Mouse (Mus musculus) kidney, postnatal 0 days (tissue): ENCODE results near the gene Arid5b. TPM values are rescaled to one million over a fixed set of nuclear protein-coding genes. Genes with fewer than 3 reads are reported as not detected.

ENCODE experiments used
- ATAC-seq: fragments of 200-750 bp; cut with Nextera tagmentation; replicated peaks from 2 replicates; pipeline ENCODE4 v1.8.0; 2017; ENCODE audit warnings: low read depth, moderate number of reproducible peaks, moderate TSS enrichment, moderate library complexity; ENCODE audit not compliant: low FRiP score
- DNase-seq: peaks from one replicate; pipeline ENCODE4 v3.0.0-alpha.2; 2016; ENCODE audit warnings: low spot score
- H3K27ac ChIP-seq: fragments of 300-500 bp; sonication (generic); 2 replicates; pipeline ENCODE4 v1.5.1; 2014; ENCODE audit warnings: mild to moderate bottlenecking
- H3K27me3 ChIP-seq: fragments of 300-500 bp; sonication (generic); 2 replicates; pipeline ENCODE4 v1.6.1; 2014; ENCODE audit warnings: low read length, mixed read lengths; ENCODE audit not compliant: insufficient read depth
- H3K36me3 ChIP-seq: fragments of 300-500 bp; sonication (generic); 2 replicates; pipeline ENCODE4 v1.6.1; 2014; ENCODE audit warnings: low read length, mixed read lengths; ENCODE audit not compliant: insufficient read depth
- H3K4me1 ChIP-seq: fragments of 300-500 bp; sonication (generic); replicated peaks from 2 replicates; pipeline ENCODE4 v1.6.1; 2014; ENCODE audit warnings: antibody characterized with exemption, low read length, mixed read lengths; ENCODE audit not compliant: insufficient read depth
- H3K4me2 ChIP-seq: fragments of 300-500 bp; sonication (generic); 2 replicates; pipeline ENCODE4 v1.6.1; 2014; ENCODE audit warnings: mild to moderate bottlenecking, low read length, moderate library complexity, mixed read lengths
- H3K4me3 ChIP-seq: fragments of 300-500 bp; sonication (generic); replicated peaks from 2 replicates; pipeline ENCODE4 v1.5.1; 2014; ENCODE audit warnings: low read depth, low read length
- H3K9ac ChIP-seq: fragments of 300-500 bp; sonication (generic); 2 replicates; pipeline ENCODE4 v1.6.1; 2014; ENCODE audit warnings: low read depth, low read length
- H3K9me3 ChIP-seq: fragments of 300-500 bp; sonication (generic); replicated peaks from 2 replicates; pipeline ENCODE4 v1.6.1; 2016; ENCODE audit warnings: low read length, inconsistent platforms, mixed read lengths
- CTCF ChIP-seq: IDR thresholded peaks from 2 replicates; pipeline ENCODE4 v1.5.1; 2016; ENCODE audit warnings: antibody characterized with exemption, low read depth, mild to moderate bottlenecking, moderate library complexity
- WGBS: fragments of 180-500 bp; shearing (Covaris S2); extraction: QIAGEN DNeasy Blood & Tissue Kit; methylation state at CpG from one replicate; pipeline ENCODE4 v1.1.7; 2014; 5-methylcytosine and 5-hydroxymethylcytosine counted together
- polyA plus RNA-seq: library from polyadenylated mRNA; unstranded; fragments of >200 nt; fragmentation: Nextera tagmentation; extraction: Ambion mirVana; gene quantifications from 2 replicates; pipeline ENCODE4 v1.2.1, GENCODE M21; 2015

The Arid5b gene
- polyA plus RNA-seq, 1 experiment from 2014 or later = 30.3 TPM

GRCm38 (mm10) chr10:68183096-68183495 is 95.4 kb downstream of the Arid5b start:
- WGBS = 93% methylated on average over 7 of the region's 7 CpGs
- DNase-seq (no peak), ATAC-seq (no peak)
- Histone ChIP-seq H3K27me3 (no peaks in the 10 kb centered on the region), H3K4me3 (no peak overlapping the region), H3K27ac (no peak overlapping the region), H3K9ac (no peak overlapping the region), H3K36me3 (0 out of 2 replicates have a peak, but pooled peaks cover 2% of the 10 kb centered on the region), H3K9me3 (no peaks in the 10 kb centered on the region), H3K4me1 (peaks cover 5% of the 10 kb centered on the region; the same call in 1 of the 2 replicates), H3K4me2 (no peak overlapping the region)
- TF ChIP-seq CTCF = no peak

- Histone ChIP-seq H3K4me2 (no peak overlapping the region), H3K9ac (no peak overlapping the region), H3K36me3 (0 out of 2 replicates have a peak, but pooled peaks cover 2% of the 10 kb centered on the region), H3K9me3 (no peaks in the 10 kb centered on the region), H3K4me3 (no peak overlapping the region), H3K27me3 (no peaks in the 10 kb centered on the region), H3K27ac (no peak overlapping the region), H3K4me1 (peaks cover 5% of the 10 kb centered on the region; the same call in 1 of the 2 replicates)
- DNase-seq (no peak), ATAC-seq (no peak)
- WGBS = 92% methylated on average over 6 of the region's 6 CpGs
- no peak for TF ChIP-seq CTCF
These were observed 96.3 kb downstream of the Arid5b start for GRCm38 (mm10) chr10:68182266-68182665.

GRCm38 (mm10) chr10:68181156-68181555 is 97.4 kb downstream of the Arid5b start:
- no peak overlapping the region for H3K9ac ChIP-seq
- no peak overlapping the region for H3K4me3 ChIP-seq
- H3K4me2 ChIP-seq = no peak overlapping the region
- no peak for TF ChIP-seq CTCF
- H3K36me3 ChIP-seq = no peaks in the 10 kb centered on the region
- H3K27me3 ChIP-seq = no peaks in the 10 kb centered on the region
- DNase-seq (no peak), ATAC-seq (no peak)
- H3K4me1 ChIP-seq = peaks cover 5% of the 10 kb centered on the region; the same call in 1 of the 2 replicates
- no peaks in the 10 kb centered on the region for H3K9me3 ChIP-seq
- WGBS = 99% methylated on average over 10 of the region's 10 CpGs
- no peak overlapping the region for H3K27ac ChIP-seq

GRCm38 (mm10) chr10:68180721-68181120 is 97.8 kb downstream of the Arid5b start:
- DNase-seq (no peak), ATAC-seq (no peak)
- H3K27ac ChIP-seq = no peak overlapping the region
- 90% methylated on average over 7 of the region's 7 CpGs for WGBS
- H3K4me1 ChIP-seq = peaks cover 5% of the 10 kb centered on the region; the same call in 1 of the 2 replicates
- no peak overlapping the region for H3K9ac ChIP-seq
- no peak overlapping the region for H3K4me2 ChIP-seq
- TF ChIP-seq CTCF = no peak
- H3K4me3 ChIP-seq = no peak overlapping the region
- H3K27me3 ChIP-seq = no peaks in the 10 kb centered on the region
- no peaks in the 10 kb centered on the region for H3K36me3 ChIP-seq
- no peaks in the 10 kb centered on the region for H3K9me3 ChIP-seq

GRCm38 (mm10) chr10:68180151-68180550 is 98.4 kb downstream of the Arid5b start:
- WGBS = 76% methylated on average over 4 of the region's 4 CpGs
- H3K9me3 ChIP-seq = no peaks in the 10 kb centered on the region
- H3K36me3 ChIP-seq = no peaks in the 10 kb centered on the region
- peak overlapping the region; percentile 62; the same call in 1 of the 2 replicates for H3K27ac ChIP-seq
- no peak overlapping the region for H3K4me2 ChIP-seq
- ATAC-seq (no peak), DNase-seq (no peak)
- H3K4me3 ChIP-seq = no peak overlapping the region
- H3K4me1 ChIP-seq = peaks cover 5% of the 10 kb centered on the region; the same call in 1 of the 2 replicates
- no peak for TF ChIP-seq CTCF
- H3K27me3 ChIP-seq = no peaks in the 10 kb centered on the region
- no peak overlapping the region for H3K9ac ChIP-seq

- whole genome bisulfite sequencing = 42% methylated on average over 5 of the region's 5 CpGs
- Histone ChIP-seq H3K4me2 (no peak overlapping the region), H3K36me3 (no peaks in the 10 kb centered on the region), H3K27me3 (no peaks in the 10 kb centered on the region), H3K4me1 (peaks cover 5% of the 10 kb centered on the region; the same call in 1 of the 2 replicates), H3K9me3 (no peaks in the 10 kb centered on the region), H3K9ac (no peak overlapping the region), H3K4me3 (no peak overlapping the region), H3K27ac (peak overlapping the region; percentile 62; the same call in 1 of the 2 replicates)
- DNase-seq (no peak), ATAC-seq (no peak)
- TF ChIP-seq CTCF = no peak
These were observed 98.8 kb downstream of the Arid5b start for GRCm38 (mm10) chr10:68179741-68180140.

- Histone ChIP-seq H3K4me3 (no peak overlapping the region), H3K4me2 (no peak overlapping the region), H3K9ac (no peak overlapping the region), H3K27me3 (no peaks in the 10 kb centered on the region), H3K27ac (no peak overlapping the region), H3K36me3 (no peaks in the 10 kb centered on the region), H3K9me3 (no peaks in the 10 kb centered on the region), H3K4me1 (peaks cover 5% of the 10 kb centered on the region; the same call in 1 of the 2 replicates)
- no peak for TF ChIP-seq CTCF
- ATAC-seq = no peak
- no peak for DNase-seq
- 68% methylated on average over 4 of the region's 4 CpGs for WGBS
These were observed 99.2 kb downstream of the Arid5b start for GRCm38 (mm10) chr10:68179339-68179738.
